Mouse (Mus musculus): ENCODE measurements at regions not wholly inside any gene's neighbourhood (a gene's known extent, or its start where the extent isn't known, plus 50 kb on each side); places are given as distances from the start of the nearest gene placed in this dataset.

- CTCF ChIA-PET, result no interaction called here
- POLR2A ChIA-PET, result interaction anchor here in 2 of 4 experiments (0.8 to 1.7 kb wide), 7 partner anchors 9 to 121 kb away, joined by 3 to 9 read pairs (median 4); no protein-coding TSS in a partner anchor
Measured at GRCm38 (mm10) chr6:100176914-100177560, 110.2 kb downstream of the Rybp start.

- CTCF ChIA-PET, result no interaction called here
- POLR2A ChIA-PET, result interaction anchor here in 2 of 4 experiments (0.6 to 1.3 kb wide), 3 partner anchors 10 to 268 kb away, joined by 3 to 4 read pairs (median 4); no protein-coding TSS in a partner anchor
Measured at GRCm38 (mm10) chr6:100170711-100171348, 116.5 kb downstream of the Rybp start.

GRCm38 (mm10) chr6:100167321-100167720 is 120.0 kb downstream of the Rybp start:
- CTCF ChIA-PET, result interaction anchor here in 1 of 4 experiments (1.3 kb wide), 1 partner anchor 16 kb away, joined by 3 read pairs; no protein-coding TSS in a partner anchor
- POLR2A ChIA-PET, result interaction anchor here in 2 of 4 experiments (0.9 to 3.4 kb wide), 5 partner anchors 9 to 19 kb away, joined by 3 to 11 read pairs (median 4); no protein-coding TSS in a partner anchor

- POLR2A ChIA-PET, result interaction anchor here in 1 of 4 experiments (1.8 to 3.4 kb wide), 3 partner anchors 11 to 23 kb away, joined by 5 to 11 read pairs (median 9); no protein-coding TSS in a partner anchor
- CTCF ChIA-PET, result interaction anchor here in 1 of 4 experiments (0.5 to 1.0 kb wide), 3 partner anchors 10 to 362 kb away, joined by 3 to 5 read pairs (median 3); no protein-coding TSS in a partner anchor
Measured at GRCm38 (mm10) chr6:100165746-100166145, 121.5 kb downstream of the Rybp start.

GRCm38 (mm10) chr6:100164162-100164561 is 123.1 kb downstream of the Rybp start:
- CTCF ChIA-PET, result interaction anchor here in 1 of 4 experiments (0.6 to 1.1 kb wide), 5 partner anchors 10 to 511 kb away, joined by 3 to 9 read pairs (median 4); no protein-coding TSS in a partner anchor
- POLR2A ChIA-PET, result interaction anchor here (0.6 to 2.2 kb wide), 18 partner anchors 9 to 473 kb away, joined by 3 to 10 read pairs (median 4); no protein-coding TSS in a partner anchor

GRCm38 (mm10) chr6:100163814-100164130 is 123.5 kb downstream of the Rybp start:
- POLR2A ChIA-PET, result interaction anchor here (0.6 to 2.0 kb wide), 20 partner anchors 9 to 119 kb away, joined by 3 to 10 read pairs (median 3); no protein-coding TSS in a partner anchor
- CTCF ChIA-PET, result interaction anchor here in 2 of 4 experiments (0.6 to 1.1 kb wide), 4 partner anchors 12 to 359 kb away, joined by 3 to 4 read pairs (median 4); no protein-coding TSS in a partner anchor

- POLR2A ChIA-PET, result interaction anchor here (0.6 to 2.0 kb wide), 20 partner anchors 8 to 215 kb away, joined by 3 to 10 read pairs (median 3); no protein-coding TSS in a partner anchor
Measured at GRCm38 (mm10) chr6:100162961-100163813, 124.1 kb downstream of the Rybp start.

GRCm38 (mm10) chr6:100160670-100161069 is 126.6 kb downstream of the Rybp start:
- CTCF ChIA-PET, result no interaction called here
- POLR2A ChIA-PET, result interaction anchor here in 3 of 4 experiments (0.6 to 1.4 kb wide), 6 partner anchors 20 to 264 kb away, joined by 3 to 6 read pairs (median 3); no protein-coding TSS in a partner anchor

More at GRCm38 (mm10) chr6:100162961-100163813, 124.1 kb downstream of the Rybp start:
- CTCF ChIA-PET, result interaction anchor here in 3 of 4 experiments (0.6 to 1.1 kb wide), 5 partner anchors 12 to 359 kb away, joined by 3 to 4 read pairs (median 3); no protein-coding TSS in a partner anchor

GRCm38 (mm10) chr6:100159817-100160216 is 127.5 kb downstream of the Rybp start:
- POLR2A ChIA-PET, result interaction anchor here in 2 of 4 experiments (0.6 to 1.0 kb wide), 2 partner anchors 47 to 480 kb away, joined by 3 read pairs; no protein-coding TSS in a partner anchor

GRCm38 (mm10) chr6:100159246-100159645 is 128.0 kb downstream of the Rybp start:
- CTCF ChIA-PET, result interaction anchor here in 1 of 4 experiments (0.7 kb wide), 1 partner anchor 87 kb away, joined by 3 read pairs; no protein-coding TSS in a partner anchor

More at GRCm38 (mm10) chr6:100159817-100160216, 127.5 kb downstream of the Rybp start:
- CTCF ChIA-PET, result interaction anchor here in 1 of 4 experiments (0.7 kb wide), 1 partner anchor 86 kb away, joined by 3 read pairs; no protein-coding TSS in a partner anchor

GRCm38 (mm10) chr6:100157288-100157687 is 130.0 kb downstream of the Rybp start:
- CTCF ChIA-PET, result interaction anchor here in 1 of 4 experiments (1.0 kb wide), 1 partner anchor 11 kb away, joined by 3 read pairs; no protein-coding TSS in a partner anchor

More at GRCm38 (mm10) chr6:100159246-100159645, 128.0 kb downstream of the Rybp start:
- POLR2A ChIA-PET, result interaction anchor here in 1 of 4 experiments (1.1 kb wide), 1 partner anchor 22 kb away, joined by 3 read pairs; no protein-coding TSS in a partner anchor

GRCm38 (mm10) chr6:100156163-100156562 is 131.1 kb downstream of the Rybp start:
- ChIA-PET POLR2A (interaction anchor here in 3 of 4 experiments (0.9 to 1.7 kb wide), 6 partner anchors 8 to 343 kb away, joined by 3 to 6 read pairs (median 4); no protein-coding TSS in a partner anchor), CTCF (interaction anchor here in 1 of 4 experiments (0.6 kb wide), 1 partner anchor 10 kb away, joined by 5 read pairs; no protein-coding TSS in a partner anchor)

More at GRCm38 (mm10) chr6:100157288-100157687, 130.0 kb downstream of the Rybp start:
- POLR2A ChIA-PET, result interaction anchor here in 3 of 4 experiments (0.6 to 1.1 kb wide), 10 partner anchors 9 to 212 kb away, joined by 3 to 6 read pairs (median 3); no protein-coding TSS in a partner anchor

GRCm38 (mm10) chr6:100155676-100156075 is 131.6 kb downstream of the Rybp start:
- ChIA-PET POLR2A (interaction anchor here in 3 of 4 experiments (0.9 to 1.7 kb wide), 6 partner anchors 9 to 343 kb away, joined by 3 to 6 read pairs (median 4); no protein-coding TSS in a partner anchor), CTCF (interaction anchor here in 1 of 4 experiments (0.6 kb wide), 1 partner anchor 10 kb away, joined by 5 read pairs; no protein-coding TSS in a partner anchor)

GRCm38 (mm10) chr6:100151447-100151846 is 135.8 kb downstream of the Rybp start:
- ChIA-PET CTCF (interaction anchor here in 1 of 4 experiments (1.0 kb wide), 1 partner anchor 12 kb away, joined by 4 read pairs; no protein-coding TSS in a partner anchor), POLR2A (interaction anchor here in 1 of 4 experiments (0.7 kb wide), 1 partner anchor 12 kb away, joined by 4 read pairs; no protein-coding TSS in a partner anchor)

- CTCF ChIA-PET, result interaction anchor here in 1 of 4 experiments (1.0 kb wide), 1 partner anchor 13 kb away, joined by 4 read pairs; no protein-coding TSS in a partner anchor
- POLR2A ChIA-PET, result interaction anchor here in 2 of 4 experiments (0.6 to 0.7 kb wide), 2 partner anchors 13 to 18 kb away, joined by 3 to 4 read pairs; no protein-coding TSS in a partner anchor
Measured at GRCm38 (mm10) chr6:100150703-100151208, 136.5 kb downstream of the Rybp start.

GRCm38 (mm10) chr6:100149458-100149852 is 137.8 kb downstream of the Rybp start:
- POLR2A ChIA-PET, result interaction anchor here in 1 of 4 experiments (0.6 kb wide), 1 partner anchor 40 kb away, joined by 3 read pairs; no protein-coding TSS in a partner anchor

More at GRCm38 (mm10) chr6:100149458-100149852, 137.8 kb downstream of the Rybp start:
- CTCF ChIA-PET, result no interaction called here

All from embryonic stem cell, embryonic (primary cell).